Mouse (Mus musculus): ENCODE results near the gene Rpl3. TPM values are rescaled to one million over a fixed set of nuclear protein-coding genes. Genes with fewer than 3 reads are reported as not detected.
A peak's percentile ranks its signal among the peaks of the same experiment; 100 is the strongest.

Gene Rpl3
- total RNA-seq, 4 experiments from 2014 or later = 541 to 649 (median 631) TPM

GRCm38 (mm10) chr15:80064965-80065364, 26.7 kb downstream of the Rpl3 start:
- DNase-seq = no peak

GRCm38 (mm10) chr15:80062821-80063220, 28.8 kb downstream of the Rpl3 start:
- DNase-seq = no peak

GRCm38 (mm10) chr15:80062339-80062738, 29.3 kb downstream of the Rpl3 start:
- no peak for DNase-seq

- no peak for DNase-seq
Observed at GRCm38 (mm10) chr15:80061071-80061550, 30.6 kb downstream of the Rpl3 start.

- DNase-seq = no peak
Observed at GRCm38 (mm10) chr15:80060356-80061070, 31.2 kb downstream of the Rpl3 start.

GRCm38 (mm10) chr15:80059606-80060005, 32.1 kb downstream of the Rpl3 start:
- no peak for DNase-seq

GRCm38 (mm10) chr15:80058151-80058550, 33.5 kb downstream of the Rpl3 start:
- DNase-seq = no peak

GRCm38 (mm10) chr15:80054034-80054710, 37.5 kb downstream of the Rpl3 start:
- DNase-seq = peak; percentile 94

GRCm38 (mm10) chr15:80053381-80054033, 38.2 kb downstream of the Rpl3 start:
- peak; percentile 50 for DNase-seq

- no peak for DNase-seq
Observed at GRCm38 (mm10) chr15:80051782-80052181, 39.9 kb downstream of the Rpl3 start.

- DNase-seq = no peak
Observed at GRCm38 (mm10) chr15:80051092-80051761, 40.4 kb downstream of the Rpl3 start.

GRCm38 (mm10) chr15:80050093-80050492, 41.6 kb downstream of the Rpl3 start:
- DNase-seq = no peak

GRCm38 (mm10) chr15:80047973-80048372, 43.7 kb downstream of the Rpl3 start:
- no peak for DNase-seq

GRCm38 (mm10) chr15:80047242-80047641, 44.4 kb downstream of the Rpl3 start:
- no peak for DNase-seq

- no peak for DNase-seq
Observed at GRCm38 (mm10) chr15:80045749-80046148, 45.9 kb downstream of the Rpl3 start.

- DNase-seq = no peak
Observed at GRCm38 (mm10) chr15:80044249-80044648, 47.4 kb downstream of the Rpl3 start.

- no peak for DNase-seq
Observed at GRCm38 (mm10) chr15:80042152-80042551, 49.5 kb downstream of the Rpl3 start.

- no peak for DNase-seq
Observed at GRCm38 (mm10) chr15:80038110-80038391, 53.6 kb downstream of the Rpl3 start.

- no peak for DNase-seq
Observed at GRCm38 (mm10) chr15:80037255-80038109, 54.2 kb downstream of the Rpl3 start.

- DNase-seq = peak; percentile 82
Observed at GRCm38 (mm10) chr15:80035341-80035885, 56.3 kb downstream of the Rpl3 start.

- no peak for DNase-seq
Observed at GRCm38 (mm10) chr15:80034913-80035312, 56.8 kb downstream of the Rpl3 start.

GRCm38 (mm10) chr15:80034366-80034765, 57.3 kb downstream of the Rpl3 start:
- no peak for DNase-seq

Data from adrenal gland, adult 8-10 months (tissue).